Mouse (Mus musculus): Measurements from ENCODE around the gene Chrnb1.

Gene Chrnb1

GRCm38 (mm10) chr11:69795168-69795982 lies at the start of gene Chrnb1:
Gene Chrnb1 (minus strand): TSS chr11:69795943.
- peak; percentile 93 for DNase-seq

GRCm38 (mm10) chr11:69838714-69839104 lies 43.0 kb upstream of the Chrnb1 start:
- DNase-seq, result no peak

- DNase-seq, result peak; percentile 99
Observed at GRCm38 (mm10) chr11:69837952-69838713, 42.4 kb upstream of the Chrnb1 start, which contains the start of gene Tmem256. Gene Tmem256 (plus strand): TSS chr11:69838514.

GRCm38 (mm10) chr11:69837604-69837951 lies 41.8 kb upstream of the Chrnb1 start, which contains the start of gene Nlgn2:
Gene Nlgn2 (minus strand): TSS chr11:69837784.
- no peak for DNase-seq

- DNase-seq, result peak; percentile 77
Observed at GRCm38 (mm10) chr11:69836703-69837576, 41.2 kb upstream of the Chrnb1 start.

- DNase-seq, result no peak
Observed at GRCm38 (mm10) chr11:69835966-69836335, 40.2 kb upstream of the Chrnb1 start.

- DNase-seq, result no peak
Observed at GRCm38 (mm10) chr11:69835326-69835965, 39.7 kb upstream of the Chrnb1 start.

- no peak for DNase-seq
Observed at GRCm38 (mm10) chr11:69834001-69834549, 38.3 kb upstream of the Chrnb1 start.

GRCm38 (mm10) chr11:69833554-69833953 lies 37.8 kb upstream of the Chrnb1 start:
- DNase-seq, result no peak

GRCm38 (mm10) chr11:69828832-69829231 lies 33.1 kb upstream of the Chrnb1 start:
- DNase-seq, result peak; percentile 34

GRCm38 (mm10) chr11:69823456-69823855 lies 27.7 kb upstream of the Chrnb1 start:
- DNase-seq, result peak; percentile 36

GRCm38 (mm10) chr11:69822080-69822479 lies 26.3 kb upstream of the Chrnb1 start, which contains the start of gene Spem1:
Gene Spem1 (minus strand): TSS chr11:69822180.
- no peak for DNase-seq

GRCm38 (mm10) chr11:69818871-69819270 lies 23.1 kb upstream of the Chrnb1 start:
- DNase-seq, result no peak

GRCm38 (mm10) chr11:69818365-69818764 lies 22.6 kb upstream of the Chrnb1 start, which contains the start of gene Spem2:
Gene Spem2 (minus strand): TSS chr11:69818465.
- DNase-seq, result no peak

- no peak for DNase-seq
Observed at GRCm38 (mm10) chr11:69816520-69816919, 20.8 kb upstream of the Chrnb1 start.

GRCm38 (mm10) chr11:69815155-69815554 lies 19.4 kb upstream of the Chrnb1 start, which contains the start of gene Gm39566:
Gene Gm39566 (minus strand): TSS chr11:69815298.
- DNase-seq, result no peak

- no peak for DNase-seq
Observed at GRCm38 (mm10) chr11:69810280-69810679, 14.5 kb upstream of the Chrnb1 start.

- DNase-seq, result no peak
Observed at GRCm38 (mm10) chr11:69807641-69808040, 11.9 kb upstream of the Chrnb1 start.

GRCm38 (mm10) chr11:69806378-69806777 lies 10.6 kb upstream of the Chrnb1 start:
- no peak for DNase-seq

- no peak for DNase-seq
Observed at GRCm38 (mm10) chr11:69804972-69805909, 9.5 kb upstream of the Chrnb1 start, which contains the start of gene Tmem102. Gene Tmem102 (minus strand): TSS chr11:69805624.

- no peak for DNase-seq
Observed at GRCm38 (mm10) chr11:69804652-69804940, 8.9 kb upstream of the Chrnb1 start.

All from cerebellum, adult 9-10 months (tissue).